In genomic region chr7:128344928-128345653, GRCm38 (mm10) we compare ENCODE assay signal across 8 mouse cellular contexts. TPM values are rescaled to one million over a fixed set of nuclear protein-coding genes. Genes with fewer than 3 reads are reported as not detected.
A peak's percentile ranks its signal among the peaks of the same experiment; 100 is the strongest.
DNase-seq lines count a peak whose midpoint lies in the region; ATAC-seq and TF ChIP-seq lines count a peak whose summit lies in the region.

No protein-coding gene starts in this region.

- no peak overlapping the region for H3K27ac ChIP-seq in forebrain, embryonic 10.5 days
- H3K27ac ChIP-seq in forebrain, embryonic 16.5 days (ENCODE audit: low read length): no peak overlapping the region
- no peak overlapping the region for H3K27ac ChIP-seq in midbrain, embryonic 13.5 days
- H3K27ac ChIP-seq in spleen, adult 2 months (ENCODE audit: insufficient read depth, low read length): no peak overlapping the region

- no peak overlapping the region for H3K4me3 ChIP-seq in forebrain, embryonic 10.5 days
- H3K4me3 ChIP-seq in forebrain, embryonic 16.5 days (replicated peaks; ENCODE audit: low read length): no peak overlapping the region
- no peak overlapping the region for H3K4me3 ChIP-seq in midbrain, embryonic 13.5 days (replicated peaks)
- H3K4me3 ChIP-seq in spleen, adult 2 months (ENCODE audit: extremely low read depth, insufficient read depth, insufficient read length): no peak overlapping the region

- no peaks in the 10 kb centered on the region for H3K36me3 ChIP-seq in forebrain, embryonic 10.5 days (replicated peaks)
- no peaks in the 10 kb centered on the region for H3K36me3 ChIP-seq in forebrain, embryonic 16.5 days (ENCODE audit: control insufficient read depth, insufficient read depth)
- H3K36me3 ChIP-seq in midbrain, embryonic 13.5 days: no peaks in the 10 kb centered on the region
- no peaks in the 10 kb centered on the region for H3K36me3 ChIP-seq in spleen, adult 2 months (ENCODE audit: control insufficient read depth, insufficient read depth, low read length)

- TF ChIP-seq POLR2A in spleen, adult 2 months (IDR thresholded peaks at IDR 0.05; ENCODE audit: low read depth, low read length): no peak

- peak; percentile 70 for DNase-seq in forebrain, embryonic 10.5 days (ENCODE audit: extremely low spot score, low spot score)
- DNase-seq in cerebellum, postnatal 25 days: peak; percentile 88 to 89
- peak; percentile 52 to 54 for DNase-seq in gastrocnemius, adult 8-10 months (ENCODE audit: low spot score in 2 of 2)
- peak; percentile 64 for DNase-seq in kidney, adult 11 months
- peak; percentile 62 to 67 for DNase-seq in left cerebral cortex, postnatal 36 days (ENCODE audit: low spot score in 2 of 2)
- peak; percentile 15 to 44 for DNase-seq in spleen, adult 2 months (ENCODE audit: low read depth in 1 of 2, low spot score in 2 of 2)

- no peaks in the 10 kb centered on the region for H3K27me3 ChIP-seq in forebrain, embryonic 10.5 days (ENCODE audit: poor library complexity, severe bottlenecking)
- no peaks in the 10 kb centered on the region for H3K27me3 ChIP-seq in forebrain, embryonic 16.5 days (replicated peaks; ENCODE audit: control insufficient read depth, insufficient read depth, low read length)
- no peaks in the 10 kb centered on the region for H3K27me3 ChIP-seq in midbrain, embryonic 13.5 days
- H3K27me3 ChIP-seq in spleen, adult 2 months (ENCODE audit: control insufficient read depth, insufficient read depth, low read length): no peaks in the 10 kb centered on the region

- peaks cover 5% of the 10 kb centered on the region; the same call in 1 of the 2 replicates for H3K4me1 ChIP-seq in forebrain, embryonic 10.5 days
- 0 out of 2 replicates have a peak, but pooled peaks cover 2% of the 10 kb centered on the region for H3K4me1 ChIP-seq in forebrain, embryonic 16.5 days (replicated peaks; ENCODE audit: control insufficient read depth, insufficient read depth, low read length)
- peaks cover 15% of the 10 kb centered on the region for H3K4me1 ChIP-seq in midbrain, embryonic 13.5 days (replicated peaks)
- no peaks in the 10 kb centered on the region for H3K4me1 ChIP-seq in spleen, adult 2 months (ENCODE audit: control insufficient read depth, insufficient read depth, insufficient read length)

- intact Hi-C loops in left cerebral cortex, postnatal 36 days (cut with DNase I): loop anchor here (1.0 to 2.0 kb wide), 2 partner anchors 40 to 98 kb away; no protein-coding TSS in a partner anchor

- 72% methylated on average over 6 of the region's 6 CpGs for WGBS in forebrain, embryonic 10.5 days
- 64% methylated on average over 6 of the region's 6 CpGs for WGBS in forebrain, embryonic 16.5 days
- WGBS in midbrain, embryonic 13.5 days: 68% methylated on average over 6 of the region's 6 CpGs
- 66% methylated on average over 6 of the region's 6 CpGs for whole genome bisulfite sequencing in spleen, adult 2 months

- peak; percentile 83; the same call in 1 of the 2 replicates for TF ChIP-seq CTCF in spleen, adult 2 months (IDR thresholded peaks at IDR 0.05; ENCODE audit: extremely low read depth, insufficient read depth, insufficient read length, insufficient replicate concordance)

- peaks cover 7% of the 10 kb centered on the region for H3K9me3 ChIP-seq in forebrain, embryonic 10.5 days
- H3K9me3 ChIP-seq in forebrain, embryonic 16.5 days (ENCODE audit: control insufficient read depth, low read length): no peaks in the 10 kb centered on the region
- no peaks in the 10 kb centered on the region for H3K9me3 ChIP-seq in midbrain, embryonic 13.5 days

- H3K4me2 ChIP-seq in forebrain, embryonic 16.5 days (ENCODE audit: low read length): no peak overlapping the region
- H3K4me2 ChIP-seq in midbrain, embryonic 13.5 days (replicated peaks): no peak overlapping the region

- ATAC-seq in forebrain, embryonic 16.5 days: no peak
- ATAC-seq in midbrain, embryonic 13.5 days: peak; percentile 43; the same call in 1 of the 2 replicates

- no peak overlapping the region for H3K9ac ChIP-seq in forebrain, embryonic 16.5 days (replicated peaks; ENCODE audit: low read depth, low read length)
- no peak overlapping the region for H3K9ac ChIP-seq in midbrain, embryonic 13.5 days (replicated peaks)

RNA-seq across cellular contexts. Expression of gene BC017158, which starts 47.1 kb away (rescaled TPM):
- 22.0 and 26.2 TPM in 2 replicates for polyA plus RNA-seq in forebrain, embryonic 10.5 days (2016; fragmentation: Nextera tagmentation; extraction: Ambion mirVana)
- 12.5 and 16.4 TPM in 2 replicates for polyA plus RNA-seq in forebrain, embryonic 16.5 days (2015; fragmentation: Nextera tagmentation; extraction: Ambion mirVana)
- total RNA-seq in gastrocnemius, adult 8-10 months (2022): 1 to 10 TPM; 2.2 to 2.5 (median 2.3) TPM
- 10 to 100 TPM; 23.5 to 26.3 TPM for total RNA-seq in left cerebral cortex, postnatal 36 days (2021)
- polyA plus RNA-seq in midbrain, embryonic 13.5 days (2015; fragmentation: Nextera tagmentation; extraction: Ambion mirVana): 17.5 and 17.7 TPM in 2 replicates
- 32.6 and 41.0 TPM in 2 replicates for polyA plus RNA-seq in spleen, adult 2 months (2012; rRNA removed)

Comparison
In these comparisons a context has a peak if more than half of its experiments do, and no peak if none do; other contexts are left out.
1. DNase-seq: peak in every context shown above with its lines; median percentile 88 in cerebellum, postnatal 25 days; 70 in forebrain, embryonic 10.5 days; 64 in left cerebral cortex, postnatal 36 days; 64 in kidney, adult 11 months; 53 in gastrocnemius, adult 8-10 months; 30 in spleen, adult 2 months.